Mouse (Mus musculus) gastrocnemius, adult 8-10 months (tissue): ENCODE results near the gene Thap8. TPM values are rescaled to one million over a fixed set of nuclear protein-coding genes. Genes with fewer than 3 reads are reported as not detected.

Experiments
- DNase-seq, 2 experiments: peaks; one replicate each; pipeline ENCODE4 v3.0.0; 2022; ENCODE audit warnings: low spot score in 2 of 2
- total RNA-seq, 4 experiments: library from RNA; stranded (reverse); gene quantifications; 2 replicates each; pipeline ENCODE4 v1.2.4; 2022

Gene Thap8
- total RNA-seq, 4 experiments from 2014 or later, result not detected

- no peak for DNase-seq
Measured at GRCm38 (mm10) chr7:30315559-30316529, 36.0 kb downstream of the Thap8 start.

- no peak for DNase-seq
Measured at GRCm38 (mm10) chr7:30318142-30318541, 38.2 kb downstream of the Thap8 start.

- no peak for DNase-seq
Measured at GRCm38 (mm10) chr7:30320946-30321345, 41.1 kb downstream of the Thap8 start.

GRCm38 (mm10) chr7:30321539-30322284 lies 41.8 kb downstream of the Thap8 start, which contains the start of gene E130208F15Rik:
TSS of gene E130208F15Rik (plus strand) at chr7:30321740.
- peak; percentile 45 to 59 for DNase-seq

- peak; percentile 94 to 97 for DNase-seq
Measured at GRCm38 (mm10) chr7:30322285-30322667, 42.4 kb downstream of the Thap8 start.

GRCm38 (mm10) chr7:30322865-30323264 lies 43.0 kb downstream of the Thap8 start:
- no peak for DNase-seq

- DNase-seq, result no peak
Measured at GRCm38 (mm10) chr7:30323795-30324194, 43.9 kb downstream of the Thap8 start, which contains the start of gene Sdhaf1. TSS of gene Sdhaf1 (minus strand) at chr7:30323895.

- no peak for DNase-seq
Measured at GRCm38 (mm10) chr7:30324300-30324944, 44.5 kb downstream of the Thap8 start.

- DNase-seq, result peak in 1 of 2 experiments; percentile 30
Measured at GRCm38 (mm10) chr7:30325364-30325763, 45.5 kb downstream of the Thap8 start.

GRCm38 (mm10) chr7:30326427-30326826 lies 46.5 kb downstream of the Thap8 start:
- no peak for DNase-seq

GRCm38 (mm10) chr7:30327140-30327539 lies 47.2 kb downstream of the Thap8 start:
- DNase-seq, result no peak

GRCm38 (mm10) chr7:30328379-30328778 lies 48.5 kb downstream of the Thap8 start:
- DNase-seq, result no peak

- peak; percentile 42 to 43 for DNase-seq
Measured at GRCm38 (mm10) chr7:30331887-30332286, 52.0 kb downstream of the Thap8 start.

GRCm38 (mm10) chr7:30332622-30333259 lies 52.8 kb downstream of the Thap8 start:
- DNase-seq, result no peak

GRCm38 (mm10) chr7:30333436-30333835 lies 53.5 kb downstream of the Thap8 start:
- peak; percentile 17 to 18 for DNase-seq

GRCm38 (mm10) chr7:30334563-30334962 lies 54.7 kb downstream of the Thap8 start:
- DNase-seq, result no peak

- no peak for DNase-seq
Measured at GRCm38 (mm10) chr7:30335688-30336087, 55.8 kb downstream of the Thap8 start.

GRCm38 (mm10) chr7:30336384-30336783 lies 56.5 kb downstream of the Thap8 start:
- DNase-seq, result peak; percentile 49 to 66

GRCm38 (mm10) chr7:30339432-30340109 lies 59.7 kb downstream of the Thap8 start:
- no peak for DNase-seq
